Mouse (Mus musculus) intestine, embryonic 15.5 days (tissue): ENCODE measurements around the gene Gpx4. TPM values are rescaled to one million over a fixed set of nuclear protein-coding genes. Genes with fewer than 3 reads are reported as not detected.
"Not testable (repeated sequence)": the region's sequence is repeated elsewhere in the genome, so short reads cannot be mapped to it uniquely, and the experiment has no call there.

Source experiments
- ATAC-seq: fragments of 200-750 bp; cut with Nextera tagmentation; 2 replicates; pipeline ENCODE4 v1.8.0; 2017; ENCODE audit warnings: moderate TSS enrichment, moderate library complexity
- H3K27ac ChIP-seq: fragments of 300-500 bp; sonication (generic); 2 replicates; pipeline ENCODE4 v1.5.1; 2015; ENCODE audit warnings: mild to moderate bottlenecking, inconsistent platforms
- H3K27me3 ChIP-seq: fragments of 300-500 bp; sonication (generic); replicated peaks from 2 replicates; pipeline ENCODE4 v1.6.1; 2015; ENCODE audit warnings: inconsistent platforms
- H3K36me3 ChIP-seq: fragments of 300-500 bp; sonication (generic); 2 replicates; pipeline ENCODE4 v1.6.1; 2015; ENCODE audit warnings: inconsistent platforms
- H3K4me1 ChIP-seq: fragments of 300-500 bp; sonication (generic); replicated peaks from 2 replicates; pipeline ENCODE4 v1.6.1; 2015; ENCODE audit warnings: inconsistent platforms
- H3K4me2 ChIP-seq: fragments of 300-500 bp; sonication (generic); replicated peaks from 2 replicates; pipeline ENCODE4 v1.6.1; 2015; ENCODE audit warnings: mild to moderate bottlenecking, inconsistent platforms
- H3K4me3 ChIP-seq: fragments of 300-500 bp; sonication (generic); replicated peaks from 2 replicates; pipeline ENCODE4 v1.5.1; 2015; ENCODE audit warnings: inconsistent platforms
- H3K9ac ChIP-seq: fragments of 300-500 bp; sonication (generic); 2 replicates; pipeline ENCODE4 v1.6.1; 2015; ENCODE audit warnings: inconsistent platforms
- H3K9me3 ChIP-seq: fragments of 300-500 bp; sonication (generic); 2 replicates; pipeline ENCODE4 v1.6.1; 2016; ENCODE audit warnings: inconsistent platforms
- WGBS: fragments of 180-500 bp; shearing (Covaris S2); methylation state at CpG from one replicate; pipeline ENCODE4 v1.1.7; 2015; 5-methylcytosine and 5-hydroxymethylcytosine counted together
- polyA plus RNA-seq: library from polyadenylated mRNA; unstranded; fragments of >200 nt; fragmentation: Nextera tagmentation; extraction: Ambion mirVana; gene quantifications from 2 replicates; pipeline ENCODE4 v1.2.1, GENCODE M21; 2015

The Gpx4 gene
- polyA plus RNA-seq, 1 experiment from 2014 or later, result 712 TPM

DNA sequence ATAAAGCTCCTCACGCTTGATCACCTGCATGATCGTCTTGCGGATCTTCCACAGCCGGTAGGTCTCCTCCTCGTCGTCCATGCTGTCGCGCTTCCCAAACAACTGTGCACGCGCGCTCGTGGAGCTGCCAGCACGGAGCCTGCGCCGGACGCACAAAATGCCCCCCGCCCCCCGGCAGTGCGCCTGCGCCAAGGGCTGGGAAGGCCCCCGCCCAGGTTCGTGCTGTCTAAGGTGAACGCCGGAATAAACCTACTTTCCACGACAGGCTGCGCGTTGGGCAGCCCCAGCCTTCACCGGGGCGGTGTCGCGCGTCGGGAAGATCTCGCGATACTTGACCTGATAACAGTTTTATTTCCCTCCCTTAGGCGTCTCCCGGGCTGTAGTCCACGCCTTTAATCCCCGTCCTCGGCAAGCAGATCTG is 7.4 kb upstream of the Gpx4 start, which contains the start of gene Polr2e:
Gene Polr2e (minus strand): TSS at position 237 of the 421 bp plus-strand sequence.
- peak; percentile 96 for ATAC-seq

DNA sequence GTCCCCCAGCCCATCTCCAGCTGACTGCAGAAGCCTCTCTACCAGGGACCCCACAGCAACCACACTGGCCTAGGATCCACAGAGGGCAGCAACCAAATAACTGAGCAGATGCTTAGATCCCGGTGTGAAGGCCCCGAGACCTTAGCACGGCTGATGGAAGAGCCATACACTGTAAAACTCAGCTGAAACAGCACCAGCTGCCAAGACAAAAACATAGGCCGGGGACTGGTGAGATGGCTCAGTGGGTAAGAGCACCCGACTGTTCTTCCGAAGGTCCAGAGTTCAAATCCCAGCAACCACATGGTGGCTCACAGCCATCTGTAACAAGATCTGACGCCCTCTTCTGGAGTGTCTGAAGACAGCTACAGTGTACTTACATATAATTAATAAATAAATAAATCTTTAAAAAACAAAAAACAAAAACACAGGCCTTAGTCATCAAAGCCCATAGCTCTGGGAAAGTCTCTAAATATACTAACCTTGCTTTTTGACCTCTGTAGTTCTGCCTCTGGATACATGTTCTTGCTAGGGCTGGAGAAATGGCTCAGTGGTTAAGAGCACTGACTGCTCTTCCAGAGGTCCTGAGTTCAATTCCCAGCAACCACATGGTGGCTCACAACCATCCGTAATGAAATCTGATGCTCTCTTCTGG is 5.4 kb upstream of the Gpx4 start:
- H3K4me3 ChIP-seq, H3K27ac ChIP-seq, ATAC-seq, H3K9me3 ChIP-seq, H3K9ac ChIP-seq, H3K27me3 ChIP-seq, H3K4me2 ChIP-seq: not testable (repeated sequence)
- H3K4me1 ChIP-seq, result peaks cover 11% of the 10 kb centered on the region
- peaks cover 14% of the 10 kb centered on the region for H3K36me3 ChIP-seq
- WGBS, result 87% methylated on average over 8 of the region's 8 CpGs

More for the DNA sequence above, 7.4 kb upstream of the Gpx4 start, which contains the start of gene Polr2e:
- H3K4me1 ChIP-seq, result peaks cover 17% of the 10 kb centered on the region
- H3K27ac ChIP-seq, result peak within 1 kb of the TSS; percentile 45; the same call in 1 of the 2 replicates
- peak within 1 kb of the TSS; percentile 69 for H3K4me3 ChIP-seq
- H3K9me3 ChIP-seq, result no peaks in the 10 kb centered on the region
- WGBS, result under 1% methylated on average over 40 of the region's 40 CpGs
- peak within 1 kb of the TSS; percentile 73 for H3K4me2 ChIP-seq
- H3K27me3 ChIP-seq, result no peaks in the 10 kb centered on the region
- peaks cover 28% of the 10 kb centered on the region for H3K36me3 ChIP-seq
- H3K9ac ChIP-seq, result peak within 1 kb of the TSS; percentile 70

DNA sequence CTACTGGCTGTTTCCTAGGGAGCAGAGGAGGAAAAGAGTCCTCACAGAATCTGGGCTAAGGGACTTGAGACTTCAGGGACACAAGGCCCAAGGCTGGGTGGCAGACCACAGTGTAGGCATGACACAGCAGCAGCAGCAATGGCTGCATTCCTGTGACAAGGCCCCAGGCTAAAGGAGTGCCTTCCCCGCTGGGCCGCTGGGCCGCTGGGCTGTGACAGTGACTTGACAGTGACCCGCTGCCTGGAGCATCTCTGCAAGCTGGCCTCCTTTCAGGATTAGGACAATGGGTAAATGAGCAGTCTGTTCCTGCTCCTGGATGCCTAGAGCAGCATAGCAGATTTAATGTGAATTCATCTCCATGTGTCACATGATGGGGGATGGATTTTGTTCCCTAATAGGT is 2.9 kb upstream of the Gpx4 start:
- Histone ChIP-seq H3K9ac (0 out of 2 replicates have a peak overlapping the region, but pooled peaks have one; percentile 23), H3K27ac (no peak overlapping the region), H3K36me3 (no peaks in the 10 kb centered on the region), H3K27me3 (no peaks in the 10 kb centered on the region), H3K9me3 (no peaks in the 10 kb centered on the region), H3K4me2 (no peak overlapping the region), H3K4me1 (peaks cover 14% of the 10 kb centered on the region), H3K4me3 (no peak overlapping the region)
- WGBS, result 69% methylated on average over 4 of the region's 4 CpGs
- ATAC-seq, result no peak

DNA sequence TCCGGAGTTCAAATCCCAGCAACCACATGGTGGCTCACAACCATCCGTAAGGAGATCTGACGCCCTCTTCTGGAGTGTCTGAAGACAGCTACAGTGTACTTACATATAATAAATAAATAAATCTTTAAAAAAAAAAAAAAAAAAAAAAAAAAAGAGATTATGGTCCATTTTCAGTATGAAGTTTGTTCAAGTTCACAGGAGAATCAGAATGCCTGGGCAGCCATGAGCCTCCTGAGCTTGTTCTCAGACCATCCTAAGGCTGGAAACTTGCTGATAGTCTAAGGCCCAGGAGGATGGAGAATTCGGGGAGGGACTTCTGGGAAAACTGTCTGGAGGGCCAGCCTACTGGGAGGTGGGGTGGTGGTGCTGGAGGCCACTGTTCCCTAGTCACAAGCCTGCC is 1.6 kb upstream of the Gpx4 start:
- peaks cover 14% of the 10 kb centered on the region for H3K4me1 ChIP-seq
- not testable (repeated sequence) for H3K9me3 ChIP-seq, ATAC-seq, H3K4me2 ChIP-seq, H3K9ac ChIP-seq, H3K27ac ChIP-seq, H3K4me3 ChIP-seq, H3K27me3 ChIP-seq, H3K36me3 ChIP-seq
- 77% methylated on average over 4 of the region's 4 CpGs for WGBS

DNA sequence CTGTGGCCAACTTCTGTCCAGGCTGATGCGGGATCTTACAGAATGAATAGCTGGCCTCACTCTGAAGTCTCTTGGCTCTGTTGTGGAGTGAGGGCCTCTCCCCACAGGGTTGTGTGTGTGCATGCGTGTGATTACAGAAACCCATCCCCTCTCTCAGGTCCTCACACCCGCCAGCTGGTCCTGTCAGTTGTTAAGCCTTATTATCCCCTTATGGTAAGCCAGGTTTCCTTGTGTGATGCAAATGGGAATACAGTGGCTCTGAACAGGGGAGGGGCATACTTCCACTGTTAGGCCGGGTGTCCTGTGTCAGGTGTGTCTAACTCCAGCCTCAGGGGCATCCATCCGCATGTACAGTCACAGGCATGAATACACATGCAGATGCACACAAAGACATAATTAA is 1.2 kb upstream of the Gpx4 start:
- H3K4me2 ChIP-seq, result no peak overlapping the region
- no peak for ATAC-seq
- no peaks in the 10 kb centered on the region for H3K9me3 ChIP-seq
- 87% methylated on average over 5 of the region's 5 CpGs for WGBS
- peaks cover 17% of the 10 kb centered on the region for H3K4me1 ChIP-seq
- no peak overlapping the region for H3K27ac ChIP-seq
- H3K9ac ChIP-seq, result no peak overlapping the region
- no peak overlapping the region for H3K4me3 ChIP-seq
- H3K36me3 ChIP-seq, result no peaks in the 10 kb centered on the region
- H3K27me3 ChIP-seq, result no peaks in the 10 kb centered on the region

DNA sequence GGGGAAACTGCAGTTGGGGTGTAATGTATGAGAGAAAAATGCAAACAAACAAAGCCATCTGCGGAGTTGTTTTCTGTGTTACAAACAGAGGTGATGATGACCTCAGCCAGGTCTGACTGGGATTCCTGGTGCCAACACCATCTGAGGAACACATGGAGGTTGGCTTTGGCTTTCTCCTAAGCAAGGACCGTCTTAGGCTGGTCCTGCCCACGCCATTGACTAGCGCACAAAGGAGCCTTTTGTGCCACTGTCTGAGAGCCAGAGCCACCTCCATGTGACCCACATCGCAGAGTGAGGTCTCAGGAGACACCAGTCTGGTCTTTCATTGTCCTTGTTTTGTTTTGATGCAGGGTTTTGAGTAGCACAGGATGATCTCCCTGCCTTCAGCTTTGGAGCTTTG is 1.4 kb downstream of the Gpx4 start:
- Histone ChIP-seq H3K9me3 (no peaks in the 10 kb centered on the region), H3K36me3 (no peaks in the 10 kb centered on the region), H3K27ac (peak overlapping the region; percentile 3; the same call in 1 of the 2 replicates), H3K4me1 (peaks cover 36% of the 10 kb centered on the region), H3K27me3 (no peaks in the 10 kb centered on the region), H3K4me2 (no peak overlapping the region), H3K9ac (no peak overlapping the region), H3K4me3 (no peak overlapping the region)
- ATAC-seq, result no peak
- 38% methylated on average over 5 of the region's 5 CpGs for WGBS

DNA sequence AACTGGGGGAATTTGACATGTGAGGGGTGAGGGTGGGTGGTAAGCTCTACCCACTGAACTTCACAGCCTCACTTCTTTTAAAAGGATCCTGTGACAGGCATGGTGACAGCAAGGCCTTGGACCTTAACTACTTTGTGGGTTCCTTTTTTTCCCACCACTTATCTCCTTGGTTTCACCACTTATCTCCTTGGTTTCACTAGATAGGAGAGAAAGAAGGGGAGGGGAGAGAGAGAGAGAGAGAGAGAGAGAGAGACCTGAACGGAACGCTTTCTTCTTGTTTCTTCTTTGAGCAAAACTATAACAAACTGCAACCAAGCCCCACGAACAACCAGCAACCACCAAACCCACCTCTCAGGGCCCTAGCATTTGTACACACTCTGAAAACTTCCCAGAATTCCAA is 1.9 kb downstream of the Gpx4 start:
- Histone ChIP-seq H3K4me3 (no peak overlapping the region), H3K4me1 (peaks cover 36% of the 10 kb centered on the region), H3K4me2 (no peak overlapping the region), H3K9me3 (no peaks in the 10 kb centered on the region), H3K9ac (no peak overlapping the region), H3K36me3 (no peaks in the 10 kb centered on the region), H3K27me3 (no peaks in the 10 kb centered on the region), H3K27ac (peak overlapping the region; percentile 3; the same call in 1 of the 2 replicates)
- WGBS, result 53% methylated on average over 3 of the region's 3 CpGs
- ATAC-seq, result no peak

DNA sequence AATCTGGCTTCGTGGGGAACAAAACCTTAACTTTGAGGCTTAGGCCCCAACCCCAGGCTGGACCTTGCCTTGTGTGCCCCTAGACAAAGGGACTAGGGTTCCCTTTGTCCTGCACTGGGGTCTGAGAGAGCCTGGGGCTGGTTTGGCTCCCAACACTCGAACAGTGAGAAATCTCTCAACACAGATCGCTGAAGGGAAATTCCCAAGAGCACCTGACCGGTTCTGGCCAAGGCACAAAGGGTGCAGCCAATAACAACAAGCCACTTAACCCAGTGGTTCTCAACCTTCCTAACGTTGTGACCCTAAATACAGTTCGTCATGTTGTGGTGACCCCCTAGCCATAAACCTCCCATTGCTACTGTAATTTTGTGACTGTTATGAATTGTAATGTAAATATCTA is 3.3 kb downstream of the Gpx4 start:
- Histone ChIP-seq H3K36me3 (no peaks in the 10 kb centered on the region), H3K9ac (no peak overlapping the region), H3K27ac (peak overlapping the region; percentile 33; the same call in 1 of the 2 replicates), H3K4me1 (peaks cover 40% of the 10 kb centered on the region), H3K27me3 (no peaks in the 10 kb centered on the region), H3K4me2 (no peak overlapping the region), H3K4me3 (no peak overlapping the region), H3K9me3 (no peaks in the 10 kb centered on the region)
- ATAC-seq, result no peak
- WGBS, result 48% methylated on average over 6 of the region's 6 CpGs

DNA sequence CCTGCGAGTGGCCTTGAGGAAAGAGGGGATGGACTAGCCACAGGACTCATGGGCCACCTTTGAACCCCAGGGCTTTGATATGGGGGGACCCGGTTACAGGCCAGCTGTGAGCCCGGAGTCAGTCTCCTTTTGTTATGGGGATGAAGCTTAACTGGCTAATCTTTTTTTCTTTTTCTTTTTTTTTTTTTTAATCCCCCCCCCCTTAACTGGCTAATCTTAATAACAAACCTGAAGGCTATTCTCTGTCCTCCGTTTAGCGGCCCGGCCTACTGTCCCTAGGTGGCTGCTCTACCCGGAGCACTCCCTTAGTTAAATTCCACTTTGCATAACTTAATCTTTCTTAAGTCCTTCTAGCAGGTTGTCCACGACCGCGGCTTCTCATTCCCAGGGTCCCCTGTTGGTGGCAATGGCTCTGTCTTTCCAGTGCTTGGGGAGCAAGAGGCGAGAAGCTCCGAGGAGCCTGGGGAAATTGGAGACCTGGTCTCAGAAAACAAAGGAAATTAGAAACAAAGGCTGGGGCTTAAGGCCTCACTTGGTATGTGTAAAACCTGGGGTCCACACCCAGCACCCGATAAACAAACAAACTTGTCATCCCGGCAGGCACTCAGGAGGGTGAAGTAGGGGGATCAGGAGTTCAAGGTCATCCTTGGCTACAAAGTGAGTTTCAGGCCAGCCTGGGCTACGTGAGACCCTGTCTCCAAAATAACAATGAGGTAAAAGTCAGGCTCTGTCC is 4.1 kb downstream of the Gpx4 start:
- Histone ChIP-seq H3K9me3 (no peaks in the 10 kb centered on the region), H3K4me3 (no peak overlapping the region), H3K27ac (peak overlapping the region; percentile 82), H3K4me2 (no peak overlapping the region), H3K4me1 (peaks cover 45% of the 10 kb centered on the region), H3K27me3 (no peaks in the 10 kb centered on the region), H3K36me3 (peaks cover 2% of the 10 kb centered on the region; the same call in 1 of the 2 replicates), H3K9ac (no peak overlapping the region)
- no peak for ATAC-seq
- 34% methylated on average over 15 of the region's 15 CpGs for WGBS

DNA sequence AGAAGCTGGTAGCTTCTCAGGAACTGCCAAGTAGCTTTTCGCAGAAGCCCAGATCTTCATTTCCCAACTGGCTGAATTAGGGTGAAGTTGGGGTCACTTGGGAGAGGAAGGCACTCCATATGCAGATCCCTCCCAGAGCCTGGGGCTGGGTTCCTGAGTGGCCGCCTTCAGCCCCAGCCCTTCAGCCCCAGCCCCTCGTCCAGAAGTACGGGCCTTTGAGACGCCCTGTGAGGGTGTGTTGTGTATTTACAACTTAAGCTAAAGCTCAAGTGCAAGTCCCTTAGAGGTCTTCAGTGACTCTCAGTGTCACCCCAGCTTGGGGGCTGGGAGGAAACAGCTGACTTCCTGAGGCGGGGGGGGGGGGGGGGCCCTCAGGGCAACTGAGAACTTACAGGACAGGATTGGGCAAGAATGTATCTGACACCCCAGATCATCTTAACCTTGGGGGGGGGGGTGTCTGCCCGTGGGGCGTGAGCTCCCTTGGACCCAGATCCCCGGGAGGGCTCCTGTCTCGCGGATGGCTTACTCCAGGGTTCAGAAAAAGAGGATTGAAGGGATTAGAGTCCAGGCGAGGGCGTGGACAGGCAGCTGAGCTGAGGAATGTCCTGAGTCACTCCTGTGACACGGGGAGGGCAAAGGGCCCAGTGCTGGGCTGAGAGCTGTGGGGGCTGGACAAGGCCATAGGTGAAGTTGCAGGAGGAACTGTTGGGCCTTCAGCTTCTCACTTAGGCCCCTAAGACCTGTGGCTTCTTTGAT is 4.8 kb downstream of the Gpx4 start:
- WGBS, result 27% methylated on average over 13 of the region's 14 CpGs
- ATAC-seq, result peak; percentile 19
- Histone ChIP-seq H3K4me1 (peaks cover 47% of the 10 kb centered on the region), H3K9ac (0 out of 2 replicates have a peak overlapping the region, but pooled peaks have one; percentile 17), H3K9me3 (no peaks in the 10 kb centered on the region), H3K4me3 (no peak overlapping the region), H3K36me3 (peaks cover 6% of the 10 kb centered on the region; the same call in 1 of the 2 replicates), H3K27ac (peak overlapping the region; percentile 82), H3K27me3 (no peaks in the 10 kb centered on the region), H3K4me2 (peak overlapping the region; percentile 6; the same call in 1 of the 2 replicates)

DNA sequence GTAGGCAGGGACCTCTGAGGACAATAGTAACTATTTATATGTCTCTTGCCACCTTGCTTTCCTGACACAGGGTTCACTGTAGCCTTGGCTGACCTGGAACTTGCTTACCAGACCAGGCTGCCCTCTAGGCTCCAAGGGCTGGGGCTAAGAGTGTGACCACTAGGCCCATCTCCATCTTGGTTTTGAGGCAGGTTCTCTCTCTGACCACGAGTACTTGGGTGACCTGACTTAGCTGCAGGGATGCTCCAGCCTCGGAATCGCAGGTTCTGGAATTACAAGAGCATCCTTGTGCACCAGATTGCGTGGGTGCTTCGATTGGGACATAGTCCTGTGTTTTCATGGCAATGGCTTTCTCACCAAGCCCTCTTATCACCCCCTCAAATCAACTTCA is 5.4 kb downstream of the Gpx4 start:
- WGBS, result 85% methylated on average over 5 of the region's 5 CpGs
- peaks cover 48% of the 10 kb centered on the region for H3K4me1 ChIP-seq

DNA sequence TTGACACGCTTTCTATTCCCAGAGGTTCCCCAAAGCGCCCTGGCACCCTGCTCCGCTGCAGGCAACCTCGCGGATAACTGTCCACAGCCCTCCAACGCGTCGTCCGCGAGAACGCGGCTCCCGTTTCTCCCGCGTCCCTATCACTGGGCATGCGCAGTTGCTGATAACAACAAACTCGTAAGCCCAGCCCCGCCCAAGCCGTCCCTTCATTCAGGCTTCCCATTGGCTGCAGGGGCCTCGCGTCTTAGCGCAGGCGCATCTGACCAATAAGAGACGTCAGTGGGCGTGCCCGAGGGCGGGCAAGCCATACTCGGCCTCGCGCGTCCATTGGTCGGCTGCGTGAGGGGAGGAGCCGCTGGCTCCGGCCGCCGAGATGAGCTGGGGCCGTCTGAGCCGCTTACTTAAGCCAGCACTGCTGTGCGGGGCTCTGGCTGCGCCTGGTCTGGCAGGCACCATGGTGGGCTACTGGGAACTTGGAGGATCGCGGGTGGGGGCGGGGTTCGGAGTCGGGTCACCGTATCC is 6.4 kb downstream of the Gpx4 start:
- peak overlapping the region; percentile 77 for H3K4me2 ChIP-seq
- peak overlapping the region; percentile 96 for H3K27ac ChIP-seq
- H3K36me3 ChIP-seq, result peaks cover 21% of the 10 kb centered on the region
- H3K9me3 ChIP-seq, result no peaks in the 10 kb centered on the region
- peak overlapping the region; percentile 81 for H3K4me3 ChIP-seq
- H3K4me1 ChIP-seq, result peaks cover 40% of the 10 kb centered on the region
- H3K9ac ChIP-seq, result peak overlapping the region; percentile 86
- no peaks in the 10 kb centered on the region for H3K27me3 ChIP-seq
- WGBS, result under 1% methylated on average over 47 of the region's 47 CpGs
- ATAC-seq, result peak; percentile 93

More for the DNA sequence above, 5.4 kb downstream of the Gpx4 start:
- Histone ChIP-seq H3K9ac (0 out of 2 replicates have a peak overlapping the region, but pooled peaks have one; percentile 17), H3K4me2 (no peak overlapping the region; the same call in 1 of the 2 replicates), H3K27ac (peak overlapping the region; percentile 82), H3K4me3 (no peak overlapping the region), H3K9me3 (no peaks in the 10 kb centered on the region), H3K27me3 (no peaks in the 10 kb centered on the region), H3K36me3 (peaks cover 11% of the 10 kb centered on the region)
- ATAC-seq, result no peak
